Mouse (Mus musculus) natural killer cell, adult 2 months (primary cell): Measurements from ENCODE around the gene AI837181.

Source experiments
- DNase-seq, 2 experiments: peaks; one replicate each; pipeline ENCODE4 v3.0.0; 2022; ENCODE audit warnings: low spot score in 2 of 2

AI837181 gene

GRCm38 (mm10) chr19:5414534-5414957 lies 10.4 kb upstream of the AI837181 start:
- no peak for DNase-seq

DNA sequence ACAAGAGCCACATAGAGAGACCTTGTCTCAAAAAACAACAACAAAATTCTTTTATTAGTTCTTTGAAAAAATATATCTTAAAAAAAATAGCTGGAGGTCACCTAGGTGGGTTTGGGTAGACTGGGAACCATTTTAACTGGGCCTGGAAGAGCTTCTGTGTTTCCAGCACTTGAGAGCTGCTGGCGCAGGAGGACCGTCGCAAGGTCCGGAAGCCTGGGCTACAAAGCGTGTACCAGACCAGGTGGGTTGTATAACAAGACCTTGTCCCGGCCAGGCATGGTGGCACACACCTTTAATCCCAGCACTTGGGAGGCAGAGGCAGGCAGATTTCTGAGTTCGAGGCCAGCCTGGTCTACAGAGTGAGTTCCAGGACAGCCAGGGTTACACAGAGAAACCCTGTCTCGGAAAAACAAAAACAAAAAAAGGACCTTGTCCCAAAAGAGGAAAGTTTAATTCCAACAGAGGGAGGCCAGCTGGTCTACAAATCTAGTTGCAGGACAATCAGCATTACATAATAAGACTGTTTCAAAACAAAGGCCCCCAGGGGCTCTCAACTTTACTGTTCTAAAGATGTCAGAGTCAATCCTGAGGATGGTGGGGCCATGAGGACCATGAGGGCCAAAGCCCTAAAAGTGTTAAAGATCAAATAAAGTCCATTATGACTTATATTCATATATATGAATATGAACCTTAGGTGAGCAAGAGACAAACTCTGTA lies 6.0 kb upstream of the AI837181 start:
- no peak for DNase-seq

- DNase-seq: no peak
Measured at GRCm38 (mm10) chr19:5419630-5420029, 5.3 kb upstream of the AI837181 start.

DNA sequence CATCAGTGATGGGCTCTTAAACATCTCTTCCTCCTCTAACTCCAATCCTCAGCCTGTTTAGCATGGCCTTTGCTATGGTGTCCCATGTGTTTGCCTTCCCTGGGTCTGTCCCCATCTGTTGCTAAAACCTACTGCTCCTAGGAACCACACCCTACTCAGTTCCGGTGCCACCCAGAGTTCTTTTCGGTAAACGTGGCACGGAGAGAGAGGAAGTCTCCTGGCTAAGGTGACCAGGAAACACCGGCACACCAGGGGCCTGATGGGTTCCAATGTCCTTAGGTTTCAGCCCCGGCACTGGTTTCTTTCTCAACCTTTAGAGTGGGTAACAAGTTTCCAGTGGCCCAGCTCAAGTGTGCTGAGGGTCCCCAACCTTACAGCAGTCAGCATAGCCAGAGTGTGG lies 4.4 kb upstream of the AI837181 start:
- no peak for DNase-seq

DNA sequence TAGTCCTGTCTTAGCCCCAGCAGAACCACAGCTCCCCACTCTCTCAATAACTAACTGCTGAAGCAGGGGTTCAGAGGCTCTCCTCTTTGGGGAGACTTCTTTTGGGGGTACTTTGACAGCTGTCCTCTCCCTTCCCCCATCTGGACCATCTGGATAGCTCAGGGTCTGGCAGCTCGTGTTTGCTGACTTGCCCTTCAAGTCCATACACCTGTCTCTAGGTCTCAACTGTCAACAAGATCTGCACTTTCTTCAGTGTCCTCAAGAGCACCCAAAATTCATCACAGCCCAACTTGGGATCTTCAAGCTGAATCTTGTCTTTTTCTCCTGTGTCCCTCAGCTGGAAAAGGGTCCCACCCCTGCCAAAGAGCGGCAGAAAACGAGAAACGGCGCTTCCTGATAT lies 3.2 kb upstream of the AI837181 start:
- no peak for DNase-seq

DNA sequence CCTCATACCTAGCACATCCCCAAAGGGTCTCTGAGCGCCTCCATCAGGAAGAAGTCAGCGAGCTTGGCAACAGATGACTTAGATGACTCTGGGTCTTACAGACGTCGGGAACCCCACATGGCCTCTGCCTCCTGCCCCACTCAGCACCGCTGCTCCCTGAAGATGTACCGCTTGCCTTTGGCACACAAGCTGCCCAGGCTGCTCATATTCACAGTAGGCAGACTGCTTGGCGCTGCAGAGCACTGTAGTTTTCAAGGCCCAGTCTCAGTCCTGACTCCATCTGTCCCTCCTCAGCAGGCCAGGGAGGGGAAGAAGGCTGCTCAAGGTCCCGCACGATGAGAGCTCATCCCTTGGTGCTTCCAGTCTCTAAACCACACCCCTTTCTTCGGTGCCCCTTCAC lies 2.7 kb upstream of the AI837181 start:
- DNase-seq: no peak

DNA sequence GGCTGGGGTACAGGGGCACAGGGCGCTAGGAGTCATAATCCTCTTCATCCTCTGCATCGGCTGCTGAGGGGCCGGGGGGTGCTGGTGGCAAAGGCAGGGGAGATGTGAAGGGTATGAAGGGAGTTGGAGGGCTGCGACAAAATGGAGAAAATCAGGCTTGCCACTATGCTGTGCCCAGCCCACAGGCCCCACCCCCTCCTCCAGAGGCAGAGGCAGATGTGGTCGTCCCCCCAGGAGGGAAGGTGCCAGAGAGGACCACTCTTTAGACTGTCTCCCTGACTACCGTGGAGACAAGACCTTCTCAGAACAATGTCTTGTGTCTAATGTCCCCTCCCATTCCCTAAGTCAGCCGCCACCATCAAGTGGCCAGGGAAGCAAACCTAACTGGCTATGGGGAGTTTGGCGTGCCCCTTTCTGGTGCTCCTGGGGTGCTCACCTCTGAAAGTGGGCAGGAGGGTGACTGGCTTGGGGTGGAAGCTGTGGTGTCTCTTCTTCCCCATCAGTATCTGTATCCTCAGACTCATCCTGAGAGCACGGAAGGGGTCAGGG lies 2.0 kb upstream of the AI837181 start:
- DNase-seq: no peak

GRCm38 (mm10) chr19:5423561-5423960 lies 1.4 kb upstream of the AI837181 start:
- DNase-seq: no peak

GRCm38 (mm10) chr19:5424092-5424781 lies 707 bp upstream of the AI837181 start:
- DNase-seq: peak in 1 of 2 experiments; percentile 67

DNA sequence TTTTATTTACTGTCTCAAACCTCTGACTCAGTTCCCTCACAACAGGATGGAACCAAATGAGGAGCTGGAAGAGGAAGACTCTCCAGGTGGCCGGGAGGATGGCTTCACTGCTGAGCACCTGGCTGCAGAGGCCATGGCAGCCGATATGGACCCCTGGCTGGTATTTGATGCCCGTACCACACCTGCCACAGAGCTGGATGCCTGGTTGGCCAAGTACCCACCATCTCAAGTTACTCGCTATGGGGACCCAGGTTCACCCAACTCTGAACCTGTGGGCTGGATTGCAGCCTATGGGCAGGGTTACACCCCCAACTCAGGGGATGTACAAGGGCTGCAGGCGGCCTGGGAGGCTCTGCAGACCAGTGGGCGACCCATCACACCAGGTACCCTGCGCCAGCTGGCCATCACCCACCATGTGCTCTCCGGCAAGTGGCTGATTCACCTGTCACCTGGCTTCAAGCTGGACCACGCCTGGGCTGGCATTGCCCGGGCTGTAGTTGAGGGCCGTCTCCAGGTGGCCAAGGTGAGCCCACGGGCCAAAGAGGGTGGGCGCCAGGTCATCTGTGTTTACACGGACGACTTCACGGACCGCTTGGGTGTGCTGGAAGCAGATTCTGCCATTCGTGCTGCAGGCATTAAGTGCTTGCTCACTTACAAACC lies 1.1 kb downstream of the AI837181 start:
- DNase-seq: no peak

GRCm38 (mm10) chr19:5426640-5427290 lies 1.8 kb downstream of the AI837181 start:
- DNase-seq: no peak

DNA sequence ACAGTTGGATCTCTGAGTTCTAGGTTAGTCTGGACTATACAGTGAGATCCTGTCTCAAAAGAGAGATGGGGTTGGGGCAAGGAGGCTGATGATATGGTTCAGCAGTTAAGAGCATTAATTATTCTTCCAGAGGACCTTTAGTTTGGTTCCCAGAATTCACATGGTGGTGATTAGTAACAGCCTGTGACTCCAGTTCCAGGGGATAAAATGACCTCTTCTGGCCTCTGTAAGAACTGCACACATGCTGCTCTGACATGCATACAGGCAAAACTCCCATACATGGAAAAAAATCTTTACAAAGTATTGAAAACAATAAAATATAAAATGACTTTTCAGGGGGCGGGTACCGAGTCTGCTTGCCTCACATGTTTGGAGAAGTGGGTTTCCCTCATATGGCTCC lies 3.1 kb downstream of the AI837181 start:
- peak; percentile 29 to 32 for DNase-seq

DNA sequence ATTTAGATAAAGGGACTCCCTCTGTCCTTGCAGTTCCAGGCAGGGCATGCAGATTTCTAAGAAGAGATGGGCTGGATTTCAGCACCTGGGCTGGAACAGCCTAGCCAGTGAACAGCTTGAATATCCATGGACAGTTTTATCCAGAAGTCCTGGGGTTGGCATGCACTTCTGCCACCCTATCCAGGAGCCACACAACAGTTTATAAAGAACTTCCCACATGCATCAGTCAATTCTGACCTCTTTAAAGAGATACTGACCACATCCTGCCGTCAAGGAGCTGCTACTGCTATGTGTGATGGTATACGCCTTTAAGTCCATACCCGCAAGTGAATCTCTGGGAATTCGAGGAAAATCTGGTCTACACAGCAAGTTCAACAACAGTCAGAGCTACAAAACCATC lies 4.3 kb downstream of the AI837181 start:
- DNase-seq: no peak

- DNase-seq: no peak
Measured at GRCm38 (mm10) chr19:5429806-5430205, 4.9 kb downstream of the AI837181 start.

DNA sequence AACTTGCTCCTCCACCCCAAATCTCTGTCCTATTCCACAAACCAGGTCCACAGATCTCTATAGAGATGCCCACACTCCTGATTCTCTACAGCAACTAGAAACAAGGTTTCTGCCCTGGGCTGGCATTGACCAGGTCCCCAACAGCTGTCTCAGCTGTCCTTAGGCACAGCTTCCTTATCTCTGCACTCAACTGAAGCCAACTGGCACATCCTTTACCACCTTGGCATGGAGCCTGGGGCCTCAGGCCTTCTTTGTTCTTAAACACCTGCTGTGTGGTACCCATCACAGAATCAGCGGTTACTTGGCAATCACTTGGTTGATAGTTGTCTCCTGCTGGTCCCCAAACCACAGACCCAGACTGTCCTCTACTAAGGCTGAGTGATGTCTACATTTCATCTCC lies 5.5 kb downstream of the AI837181 start:
- DNase-seq: no peak

DNA sequence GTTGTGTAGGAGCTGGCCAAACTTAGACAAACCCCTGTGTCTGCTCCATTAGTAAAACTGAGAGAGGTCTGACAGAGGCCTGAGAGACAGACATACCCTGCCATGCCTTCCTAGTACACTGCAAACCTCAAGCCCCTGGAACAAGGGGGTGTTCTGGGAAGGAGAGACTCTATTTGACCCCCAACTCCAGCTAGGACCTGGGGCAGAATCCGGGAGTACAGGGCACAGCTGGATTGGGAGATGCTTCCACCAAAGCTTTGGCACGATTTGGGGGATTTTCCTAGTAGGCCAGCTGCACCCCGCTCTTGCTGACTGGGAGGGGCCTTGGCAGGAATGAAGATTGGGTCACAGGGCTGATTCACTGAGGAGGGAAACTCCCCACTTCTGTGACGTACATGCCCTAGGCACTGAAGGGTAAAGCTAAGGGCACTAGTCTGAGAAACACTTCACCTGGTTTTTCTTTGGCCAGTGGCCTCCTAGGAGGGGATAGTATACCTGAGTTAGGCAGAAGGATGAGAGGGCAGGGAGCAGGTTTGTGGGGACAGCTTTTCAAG lies 7.0 kb downstream of the AI837181 start:
- DNase-seq: no peak

DNA sequence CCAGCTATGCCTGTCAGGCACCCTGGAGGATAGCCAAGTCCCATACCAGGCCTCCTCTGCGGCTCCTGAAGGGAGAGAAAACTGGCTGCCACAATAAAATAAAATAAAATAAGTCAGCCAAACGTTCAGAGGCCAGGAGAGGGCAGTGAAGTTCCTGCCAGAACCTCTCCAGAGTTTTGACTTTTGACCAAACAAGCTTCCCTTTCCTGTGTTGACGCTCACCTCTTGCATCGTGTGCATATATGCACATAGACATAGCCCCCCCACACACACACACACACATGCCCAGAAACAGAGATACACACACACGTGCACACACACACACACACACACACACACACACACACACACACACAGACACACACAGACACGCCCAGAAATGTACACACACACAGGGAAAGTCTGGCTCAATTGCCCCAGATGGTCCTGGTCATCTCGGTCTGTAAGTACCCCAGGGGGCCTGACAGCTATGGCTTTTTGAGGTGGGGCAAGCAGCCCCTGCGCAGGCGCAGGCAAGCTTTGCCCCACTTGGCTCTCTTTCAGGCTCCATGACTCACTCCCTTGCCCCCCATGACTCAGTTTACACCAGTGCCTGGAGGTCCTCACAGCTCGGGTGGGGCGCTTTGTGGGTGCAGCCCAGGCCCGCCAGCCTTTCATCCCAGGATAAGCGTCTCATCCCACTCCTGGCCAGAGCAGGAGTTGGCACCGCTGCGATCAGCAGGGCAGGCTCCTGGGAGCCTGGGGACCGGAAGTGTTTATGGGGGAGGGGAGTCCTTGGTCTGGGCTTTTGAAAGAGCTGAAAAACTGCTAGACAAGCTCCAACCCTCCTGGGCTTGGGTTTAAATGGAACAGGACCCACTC lies 8.3 kb downstream of the AI837181 start:
- peak; percentile 45 to 46 for DNase-seq

- DNase-seq: no peak
Measured at GRCm38 (mm10) chr19:5433951-5434350, 9.0 kb downstream of the AI837181 start.

DNA sequence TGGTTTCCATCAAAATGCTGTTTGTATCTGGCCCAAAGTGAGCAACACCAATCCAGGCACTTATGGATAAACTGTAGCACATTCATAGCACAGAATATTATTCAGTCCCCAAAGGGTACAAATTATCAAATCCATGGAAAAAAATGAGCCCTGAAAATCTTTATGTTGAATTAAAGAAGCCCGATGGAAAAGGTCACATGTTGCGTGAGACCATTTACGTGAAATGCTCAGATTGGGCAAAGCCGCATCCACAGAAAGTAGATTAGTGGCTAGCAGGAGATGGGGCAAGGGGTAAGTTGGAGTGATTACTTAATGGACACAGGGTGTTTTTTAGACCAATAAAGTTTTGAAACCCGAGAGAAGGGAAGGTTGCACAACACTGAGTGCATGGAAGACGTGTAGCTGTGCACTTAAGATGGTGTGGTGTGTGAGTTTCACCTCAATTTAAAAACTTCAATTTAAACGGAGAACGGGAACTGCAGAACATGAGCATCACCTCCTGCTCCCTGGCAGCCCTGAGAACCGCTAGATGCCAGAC lies 19.5 kb downstream of the AI837181 start:
- DNase-seq: no peak

GRCm38 (mm10) chr19:5444954-5445353 lies 20.0 kb downstream of the AI837181 start:
- no peak for DNase-seq

DNA sequence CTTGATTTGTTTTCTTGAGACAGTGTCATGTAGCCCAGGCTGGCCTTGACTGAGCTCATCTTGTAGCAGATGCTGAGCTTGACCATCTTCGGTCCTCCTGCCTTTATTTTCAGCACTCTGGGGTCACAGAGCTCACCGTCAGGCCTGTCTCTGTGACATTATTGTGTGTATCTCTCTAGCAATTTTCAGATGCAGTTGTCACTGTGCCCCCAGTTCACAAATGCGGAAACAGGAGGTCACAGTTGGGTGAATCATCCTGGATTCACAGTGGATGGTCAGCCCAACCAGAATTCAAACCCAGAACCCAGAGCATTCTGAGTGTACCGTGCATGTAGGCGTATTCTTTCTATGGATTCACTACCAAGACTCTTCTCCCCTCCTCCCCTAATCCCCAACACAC lies 20.8 kb downstream of the AI837181 start:
- no peak for DNase-seq
